Mouse (Mus musculus): ENCODE measurements around the gene Fam83b. TPM values are rescaled to one million over a fixed set of nuclear protein-coding genes. Genes with fewer than 3 reads are reported as not detected.

The Fam83b gene
- total RNA-seq (2023) = not detected

DNA sequence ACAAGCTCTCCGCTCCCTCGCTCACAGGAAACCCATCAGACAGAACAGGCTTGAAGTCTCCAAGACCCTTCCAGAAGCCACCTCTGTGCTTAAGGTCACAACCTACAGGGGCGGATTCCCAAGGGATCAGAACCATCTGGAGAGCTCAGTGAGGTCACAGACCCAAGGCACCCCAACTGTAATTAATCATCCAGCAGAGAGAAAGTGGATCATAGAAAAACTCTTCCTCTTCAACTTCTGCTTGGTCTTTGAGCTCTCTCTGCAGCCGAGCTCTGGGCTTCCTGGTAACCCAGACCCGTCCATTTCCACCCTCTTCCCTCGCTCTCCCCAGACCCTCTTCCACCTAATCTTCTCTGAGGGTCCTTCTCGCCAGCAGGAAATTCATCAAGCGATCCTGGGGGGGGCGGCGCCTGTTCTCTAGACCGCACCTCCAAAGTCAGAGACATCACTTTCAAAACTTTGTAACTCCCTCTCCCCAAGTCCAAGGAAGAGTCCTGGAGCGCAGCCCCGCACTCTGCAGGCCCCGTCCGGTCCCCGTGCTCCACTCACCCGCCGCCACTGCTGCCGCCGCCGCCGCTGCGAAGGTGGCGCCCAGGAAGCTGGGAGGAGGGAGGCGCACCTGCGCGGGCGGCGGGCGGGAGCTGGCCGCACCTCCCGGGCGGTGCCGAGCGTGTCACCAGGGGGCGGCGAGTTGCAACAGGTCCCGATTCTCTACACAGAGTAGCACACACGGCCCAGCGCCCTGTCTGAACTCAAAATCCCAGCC is at the start of gene Fam83b:
Gene Fam83b (minus strand): TSS at position 602 of the 766 bp plus-strand sequence.

Other genes starting within 250 kb of the Fam83b start
- gene Hcrtr2, start 243.3 kb downstream of the Fam83b start, total RNA-seq (2023) = not detected